Mouse (Mus musculus) heart, adult 2 months (tissue): ENCODE measurements at regions not wholly inside any gene's neighbourhood (a gene's known extent, or its start where the extent isn't known, plus 50 kb on each side); places are given as distances from the start of the nearest gene placed in this dataset.
"Not testable (repeated sequence)": the region's sequence is repeated elsewhere in the genome, so short reads cannot be mapped to it uniquely, and the experiment has no call there.

Experiments used
- DNase-seq, 2 experiments: peaks; one replicate each; pipeline ENCODE4 v3.0.0; 2021
- H3K27ac ChIP-seq: fragments of 200-600 bp; 2 replicates; pipeline ENCODE4 v1.8.1; 2022
- H3K27me3 ChIP-seq: fragments of 200-500 bp; 2 replicates; pipeline ENCODE4 v1.6.1; 2012; ENCODE audit warnings: mild to moderate bottlenecking, low read length, inconsistent platforms, mixed read lengths; ENCODE audit not compliant: control insufficient read depth, insufficient read depth
- H3K36me3 ChIP-seq: fragments of 200-500 bp; 2 replicates; pipeline ENCODE4 v1.6.1; 2012; ENCODE audit warnings: low read length, inconsistent platforms; ENCODE audit not compliant: control insufficient read depth, insufficient read depth
- H3K4me1 ChIP-seq: fragments of 200-500 bp; 2 replicates; pipeline ENCODE4 v1.6.1; 2011; ENCODE audit warnings: low read length; ENCODE audit not compliant: control insufficient read depth, insufficient read depth
- H3K4me3 ChIP-seq: fragments of 200-600 bp; 2 replicates; pipeline ENCODE4 v1.8.1; 2022
- H3K79me2 ChIP-seq: fragments of 200-500 bp; replicated peaks from 2 replicates; pipeline ENCODE4 v1.6.1; 2012; ENCODE audit warnings: mild to moderate bottlenecking, inconsistent platforms, low read length, moderate library complexity, mixed read lengths; ENCODE audit not compliant: control insufficient read depth, insufficient read depth
- H3K9ac ChIP-seq: fragments of 200-500 bp; 2 replicates; pipeline ENCODE4 v1.6.1; 2012; ENCODE audit warnings: low read depth, mild to moderate bottlenecking, control low read depth, inconsistent platforms, low read length, mixed read lengths
- CTCF ChIP-seq: fragments of 200-600 bp; IDR thresholded peaks from 2 replicates; pipeline ENCODE4 v1.8.1; 2022; ENCODE audit warnings: antibody characterized with exemption, mild to moderate bottlenecking, moderate library complexity
- EP300 ChIP-seq: fragments of 200-500 bp; IDR thresholded peaks from 2 replicates; pipeline ENCODE4 v1.6.1; 2011; ENCODE audit warnings: low read depth, low read length, control low read depth; ENCODE audit not compliant: insufficient read depth
- POLR2A ChIP-seq: fragments of 200-500 bp; IDR thresholded peaks from 2 replicates; pipeline ENCODE4 v1.6.1; 2011; ENCODE audit warnings: mild to moderate bottlenecking, low read depth, low read length, control low read depth; ENCODE audit not compliant: insufficient read depth
- WGBS: fragments of 180-500 bp; shearing (Covaris S2); methylation state at CpG from one replicate; pipeline ENCODE4 v1.1.7; 2018; 5-methylcytosine and 5-hydroxymethylcytosine counted together
- intact Hi-C: fragments of 180-260 bp; cut with DNase I; formaldehyde crosslinking; loops from one replicate; pipeline ENCODE4 v1.15.1; 2025

DNA sequence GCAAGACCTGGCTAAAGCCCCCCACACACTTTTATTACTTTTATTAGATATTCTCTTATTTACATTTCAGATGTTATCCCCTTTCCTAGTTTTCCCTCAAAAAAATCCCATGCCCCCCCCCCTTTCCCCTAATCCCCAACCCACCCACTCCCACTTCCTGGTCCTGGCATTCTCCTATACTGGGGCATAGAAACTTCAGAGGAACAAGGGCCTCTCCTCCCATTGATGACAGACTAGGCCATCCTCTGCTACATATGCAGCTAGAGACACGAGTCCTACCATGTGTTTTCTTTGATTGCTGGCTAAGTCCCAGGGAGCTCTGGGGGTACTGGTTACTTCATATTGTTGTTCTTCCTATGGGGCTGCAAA, 116.8 kb downstream of the Rfpl4b start:
- H3K36me3 ChIP-seq, H3K79me2 ChIP-seq, H3K9ac ChIP-seq, intact Hi-C loops, H3K4me1 ChIP-seq, DNase-seq, H3K27me3 ChIP-seq, H3K4me3 ChIP-seq, H3K27ac ChIP-seq: not testable (repeated sequence)
- WGBS = 52% methylated on average over 1 of the region's 1 CpGs

DNA sequence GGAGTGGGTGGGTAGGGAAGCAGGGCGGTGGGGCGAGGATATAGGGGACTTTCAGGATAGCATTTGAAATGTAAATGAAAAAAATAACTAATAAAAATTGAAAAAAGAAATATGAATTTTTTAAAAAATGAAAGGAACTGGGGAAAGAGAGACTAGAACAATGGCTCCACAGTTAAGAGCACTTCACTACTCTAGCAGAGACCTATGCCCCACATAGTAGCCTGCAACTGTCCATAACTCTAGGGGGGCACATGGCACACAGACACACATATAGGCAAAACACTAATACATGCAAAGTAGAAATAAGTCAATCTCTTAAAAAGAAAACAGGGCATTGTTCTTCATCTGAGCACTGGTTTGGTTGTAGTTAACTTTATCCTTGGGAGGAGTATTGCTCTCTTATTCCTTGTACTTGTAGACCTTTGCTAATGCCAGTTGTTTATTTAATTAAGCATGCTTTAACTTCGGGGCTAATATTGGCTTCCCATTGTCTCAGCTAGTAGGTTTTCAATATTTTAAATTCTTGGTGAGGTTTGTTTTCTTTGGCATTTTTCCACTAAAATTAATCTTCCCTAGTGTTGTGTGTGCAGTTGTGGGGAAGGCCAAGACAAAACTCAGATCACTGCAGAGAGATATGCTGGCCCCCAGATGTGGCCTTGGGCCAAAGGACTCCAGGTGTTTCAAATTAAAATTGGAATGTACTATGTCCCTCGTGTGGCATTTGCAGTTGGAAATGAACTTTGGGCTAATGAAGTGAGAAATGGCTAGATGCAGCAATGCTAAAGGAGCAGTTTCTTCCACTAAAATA, 117.4 kb downstream of the Rfpl4b start:
- no peaks in the 10 kb centered on the region for H3K27me3 ChIP-seq
- intact Hi-C loops = no loop called here
- WGBS = 58% methylated on average over 4 of the region's 4 CpGs

DNA sequence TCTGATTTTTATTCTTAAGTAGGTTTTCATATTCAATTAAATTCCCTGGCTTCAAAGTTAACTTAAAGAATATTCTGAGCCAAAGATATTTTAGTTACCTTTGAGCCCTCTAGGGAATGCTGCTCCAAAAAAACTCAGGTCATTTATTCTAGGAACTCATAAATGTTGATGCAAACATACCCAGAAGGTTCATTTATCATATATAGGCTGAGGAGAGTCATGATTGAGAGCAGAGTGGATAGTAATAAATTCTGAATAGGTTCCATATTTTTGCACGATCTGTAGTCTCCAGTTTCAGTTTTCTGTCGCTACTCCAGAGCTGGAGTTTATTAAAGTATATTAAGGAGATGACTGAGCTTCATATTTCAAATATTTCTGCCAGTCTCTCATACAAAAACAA, 144.1 kb downstream of the Rfpl4b start:
- H3K36me3 ChIP-seq = no peaks in the 10 kb centered on the region
- intact Hi-C loops = no loop called here
- H3K4me3 ChIP-seq = no peak overlapping the region
- no peak for DNase-seq
- H3K27ac ChIP-seq = no peak overlapping the region
- no peaks in the 10 kb centered on the region for H3K79me2 ChIP-seq
- no peak overlapping the region for H3K9ac ChIP-seq
- H3K27me3 ChIP-seq = no peaks in the 10 kb centered on the region
- TF ChIP-seq EP300 (no peak), POLR2A (no peak), CTCF (no peak)
- H3K4me1 ChIP-seq = no peaks in the 10 kb centered on the region
- WGBS = 59% methylated on average over 2 of the region's 2 CpGs

More for the DNA sequence above, 117.4 kb downstream of the Rfpl4b start:
- no peak overlapping the region for H3K27ac ChIP-seq
- H3K79me2 ChIP-seq = no peaks in the 10 kb centered on the region
- TF ChIP-seq POLR2A (no peak), CTCF (no peak), EP300 (no peak)
- no peaks in the 10 kb centered on the region for H3K36me3 ChIP-seq
- peak in 1 of 2 experiments; percentile 10 for DNase-seq
- no peaks in the 10 kb centered on the region for H3K4me1 ChIP-seq
- no peak overlapping the region for H3K4me3 ChIP-seq
- no peak overlapping the region for H3K9ac ChIP-seq

DNA sequence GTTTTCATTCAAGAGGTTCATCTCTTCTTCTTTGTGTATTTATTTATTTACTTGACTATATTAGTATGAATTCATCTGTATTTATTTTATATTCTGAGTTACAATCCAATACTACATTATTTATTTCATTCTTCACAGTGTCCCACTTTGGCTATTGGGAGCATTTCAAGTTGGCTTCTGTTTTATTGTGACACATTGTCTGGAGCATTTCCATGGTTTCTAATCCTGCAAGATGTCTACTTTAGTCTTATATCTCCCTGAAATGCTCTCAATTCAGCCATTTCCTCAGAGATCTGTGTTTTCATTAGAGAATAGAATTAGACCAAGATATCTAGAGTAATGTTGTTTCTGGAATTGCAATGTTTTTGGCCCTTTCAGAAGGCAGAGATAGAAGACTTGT, 153.0 kb downstream of the Rfpl4b start:
- no peak for DNase-seq
- Histone ChIP-seq H3K27me3 (no peaks in the 10 kb centered on the region), H3K36me3 (no peaks in the 10 kb centered on the region), H3K79me2 (no peaks in the 10 kb centered on the region), H3K9ac (no peak overlapping the region), H3K4me1 (no peaks in the 10 kb centered on the region), H3K4me3 (no peak overlapping the region), H3K27ac (no peak overlapping the region)
- TF ChIP-seq EP300 (no peak), CTCF (no peak), POLR2A (no peak)
- intact Hi-C loops = no loop called here

DNA sequence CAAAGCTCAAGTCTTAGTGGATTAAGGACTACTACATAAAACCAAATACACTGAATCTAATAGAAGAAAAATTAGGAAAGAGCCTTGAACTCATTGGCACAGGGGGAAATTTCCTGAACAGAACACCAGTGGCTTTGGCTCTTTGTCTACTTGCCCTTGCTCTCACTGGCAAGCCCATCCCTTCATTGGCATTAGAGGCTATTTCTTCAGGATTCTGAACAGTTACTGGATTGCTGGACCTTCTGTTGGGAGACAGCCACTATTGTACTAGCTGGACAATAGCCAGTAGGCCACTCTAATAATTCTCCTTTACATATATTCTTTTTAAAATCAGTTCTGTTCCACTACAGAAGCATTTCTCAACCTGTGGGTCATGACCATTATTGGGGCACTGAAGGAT, 153.7 kb downstream of the Rfpl4b start:
- Histone ChIP-seq H3K27ac (no peak overlapping the region), H3K27me3 (no peaks in the 10 kb centered on the region), H3K36me3 (no peaks in the 10 kb centered on the region), H3K9ac (no peak overlapping the region), H3K79me2 (no peaks in the 10 kb centered on the region), H3K4me3 (no peak overlapping the region), H3K4me1 (no peaks in the 10 kb centered on the region)
- TF ChIP-seq EP300 (no peak), POLR2A (no peak), CTCF (no peak)
- intact Hi-C loops = no loop called here
- no peak for DNase-seq

DNA sequence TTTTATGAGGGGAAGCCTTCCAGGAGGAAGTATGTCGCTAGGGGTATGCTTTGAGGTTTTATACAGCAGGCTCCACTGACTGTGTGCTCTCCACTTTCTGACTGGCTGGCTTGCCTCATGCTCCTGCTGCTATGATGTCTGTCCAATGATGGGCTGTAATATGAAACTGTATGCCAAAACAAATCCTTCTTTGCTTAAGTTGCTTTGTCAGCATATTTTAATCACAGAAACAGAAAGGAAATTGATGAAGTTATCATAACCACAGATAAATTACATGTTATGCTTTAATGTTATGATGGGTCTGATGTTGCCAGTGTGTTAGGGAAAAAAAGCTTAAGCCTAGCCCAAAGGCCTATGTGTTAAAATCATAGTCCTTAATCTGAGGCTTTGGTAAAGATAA, 185.9 kb downstream of the Rfpl4b start:
- intact Hi-C loops = no loop called here
- Histone ChIP-seq H3K4me3 (no peak overlapping the region), H3K36me3 (no peaks in the 10 kb centered on the region), H3K79me2 (no peaks in the 10 kb centered on the region), H3K4me1 (no peaks in the 10 kb centered on the region), H3K9ac (no peak overlapping the region), H3K27ac (no peak overlapping the region), H3K27me3 (no peaks in the 10 kb centered on the region)
- 69% methylated on average over 1 of the region's 1 CpGs for WGBS
- TF ChIP-seq CTCF (no peak), EP300 (no peak), POLR2A (no peak)
- no peak for DNase-seq
